Mouse (Mus musculus) midbrain, embryonic 13.5 days (tissue): Measurements from ENCODE around the gene Dnajb13. TPM values are rescaled to one million over a fixed set of nuclear protein-coding genes. Genes with fewer than 3 reads are reported as not detected.

Experiments
- ATAC-seq: fragments of 200-750 bp; cut with Nextera tagmentation; 2 replicates; pipeline ENCODE4 v1.8.0; 2017; ENCODE audit warnings: mild to moderate bottlenecking, moderate TSS enrichment, moderate library complexity
- H3K27ac ChIP-seq: fragments of 300-500 bp; sonication (generic); 2 replicates; pipeline ENCODE4 v1.5.1; 2015; ENCODE audit warnings: inconsistent platforms, mild to moderate bottlenecking, moderate library complexity
- H3K27me3 ChIP-seq: fragments of 300-500 bp; sonication (generic); 2 replicates; pipeline ENCODE4 v1.6.1; 2015; ENCODE audit warnings: mild to moderate bottlenecking, inconsistent platforms
- H3K36me3 ChIP-seq: fragments of 300-500 bp; sonication (generic); 2 replicates; pipeline ENCODE4 v1.6.1; 2015; ENCODE audit warnings: mild to moderate bottlenecking, inconsistent platforms
- H3K4me1 ChIP-seq: fragments of 300-500 bp; sonication (generic); replicated peaks from 2 replicates; pipeline ENCODE4 v1.6.1; 2015; ENCODE audit warnings: inconsistent platforms
- H3K4me2 ChIP-seq: fragments of 300-500 bp; sonication (generic); replicated peaks from 2 replicates; pipeline ENCODE4 v1.6.1; 2015; ENCODE audit warnings: moderate library complexity, mild to moderate bottlenecking, inconsistent platforms
- H3K4me3 ChIP-seq: fragments of 300-500 bp; sonication (generic); replicated peaks from 2 replicates; pipeline ENCODE4 v1.5.1; 2015; ENCODE audit warnings: mild to moderate bottlenecking, inconsistent platforms
- H3K9ac ChIP-seq: fragments of 300-500 bp; sonication (generic); replicated peaks from 2 replicates; pipeline ENCODE4 v1.6.1; 2015; ENCODE audit warnings: mild to moderate bottlenecking, inconsistent platforms
- H3K9me3 ChIP-seq: fragments of 300-500 bp; sonication (generic); 2 replicates; pipeline ENCODE4 v1.6.1; 2016; ENCODE audit warnings: mild to moderate bottlenecking, inconsistent platforms
- WGBS: fragments of 180-500 bp; shearing (Covaris S2); methylation state at CpG from one replicate; pipeline ENCODE4 v1.1.7; 2015; 5-methylcytosine and 5-hydroxymethylcytosine counted together
- polyA plus RNA-seq: library from polyadenylated mRNA; unstranded; fragments of >200 nt; fragmentation: Nextera tagmentation; extraction: Ambion mirVana; gene quantifications from 2 replicates; pipeline ENCODE4 v1.2.1, GENCODE M21; 2015

The Dnajb13 gene
- polyA plus RNA-seq, 1 experiment from 2014 or later, result 3.2 TPM

- H3K27me3 ChIP-seq, result no peaks in the 10 kb centered on the region
- H3K9me3 ChIP-seq, result no peaks in the 10 kb centered on the region
- no peak for ATAC-seq
- H3K9ac ChIP-seq, result no peak overlapping the region
- no peak overlapping the region for H3K4me2 ChIP-seq
- peaks cover 90% of the 10 kb centered on the region for H3K36me3 ChIP-seq
- no peak overlapping the region for H3K27ac ChIP-seq
- 93% methylated on average over 7 of the region's 7 CpGs for WGBS
- H3K4me1 ChIP-seq, result no peaks in the 10 kb centered on the region
- H3K4me3 ChIP-seq, result no peak overlapping the region
Observed at GRCm38 (mm10) chr7:100464248-100464647, 50.5 kb downstream of the Dnajb13 start.

DNA sequence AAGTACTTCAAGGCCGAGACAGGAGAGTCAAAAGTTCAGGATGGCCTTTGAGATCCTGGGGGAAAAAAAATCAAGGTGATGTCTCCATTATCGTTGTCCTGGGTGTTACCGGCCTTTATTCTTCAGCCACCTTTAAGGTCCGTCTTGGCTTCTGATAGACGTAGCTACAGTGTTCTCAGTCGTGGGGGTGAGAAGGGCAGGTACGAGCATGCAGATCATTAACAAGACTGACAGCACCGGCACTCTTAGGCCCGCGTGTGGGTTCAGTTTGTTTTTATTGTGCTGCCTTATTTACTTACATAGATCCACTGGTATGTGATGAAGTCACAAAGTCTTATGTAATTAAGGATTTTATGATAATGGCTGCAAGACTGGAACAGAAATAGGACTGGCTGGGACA lies 51.0 kb downstream of the Dnajb13 start:
- Histone ChIP-seq H3K4me2 (no peak overlapping the region), H3K36me3 (peaks cover 90% of the 10 kb centered on the region), H3K9me3 (no peaks in the 10 kb centered on the region), H3K27me3 (no peaks in the 10 kb centered on the region), H3K4me1 (no peaks in the 10 kb centered on the region), H3K9ac (no peak overlapping the region), H3K4me3 (no peak overlapping the region), H3K27ac (no peak overlapping the region)
- no peak for ATAC-seq
- 92% methylated on average over 10 of the region's 10 CpGs for WGBS

GRCm38 (mm10) chr7:100463194-100463593 lies 51.6 kb downstream of the Dnajb13 start:
- Histone ChIP-seq H3K36me3 (peaks cover 88% of the 10 kb centered on the region), H3K4me1 (no peaks in the 10 kb centered on the region), H3K9ac (no peak overlapping the region), H3K27me3 (no peaks in the 10 kb centered on the region), H3K4me2 (no peak overlapping the region), H3K27ac (no peak overlapping the region), H3K4me3 (no peak overlapping the region), H3K9me3 (no peaks in the 10 kb centered on the region)
- 88% methylated on average over 9 of the region's 9 CpGs for WGBS
- no peak for ATAC-seq

- Histone ChIP-seq H3K36me3 (peaks cover 88% of the 10 kb centered on the region), H3K27ac (no peak overlapping the region), H3K4me1 (no peaks in the 10 kb centered on the region), H3K4me3 (no peak overlapping the region), H3K27me3 (no peaks in the 10 kb centered on the region), H3K9me3 (no peaks in the 10 kb centered on the region), H3K4me2 (no peak overlapping the region), H3K9ac (no peak overlapping the region)
- WGBS, result 89% methylated on average over 6 of the region's 6 CpGs
- ATAC-seq, result no peak
Observed at GRCm38 (mm10) chr7:100461621-100462151, 53.1 kb downstream of the Dnajb13 start.

GRCm38 (mm10) chr7:100459862-100460261 lies 54.9 kb downstream of the Dnajb13 start:
- H3K4me2 ChIP-seq, result no peak overlapping the region
- H3K27ac ChIP-seq, result no peak overlapping the region
- 98% methylated on average over 3 of the region's 3 CpGs for WGBS
- no peaks in the 10 kb centered on the region for H3K9me3 ChIP-seq
- H3K9ac ChIP-seq, result no peak overlapping the region
- peaks cover 90% of the 10 kb centered on the region for H3K36me3 ChIP-seq
- no peak for ATAC-seq
- H3K4me3 ChIP-seq, result no peak overlapping the region
- H3K27me3 ChIP-seq, result no peaks in the 10 kb centered on the region
- H3K4me1 ChIP-seq, result no peaks in the 10 kb centered on the region

GRCm38 (mm10) chr7:100458153-100458552 lies 56.6 kb downstream of the Dnajb13 start:
- no peaks in the 10 kb centered on the region for H3K9me3 ChIP-seq
- no peak overlapping the region for H3K4me3 ChIP-seq
- H3K9ac ChIP-seq, result no peak overlapping the region
- 77% methylated on average over 1 of the region's 1 CpGs for WGBS
- no peaks in the 10 kb centered on the region for H3K4me1 ChIP-seq
- H3K36me3 ChIP-seq, result peaks cover 91% of the 10 kb centered on the region
- no peak for ATAC-seq
- no peaks in the 10 kb centered on the region for H3K27me3 ChIP-seq
- H3K4me2 ChIP-seq, result no peak overlapping the region
- H3K27ac ChIP-seq, result no peak overlapping the region

Other genes with a start within 250 kb of the Dnajb13 start
- 3.6 and 5.5 TPM in 2 replicates for gene P4ha3, start 229.4 kb downstream of the Dnajb13 start, polyA plus RNA-seq
- gene C2cd3, start 142.7 kb downstream of the Dnajb13 start, polyA plus RNA-seq, result 25.7 and 28.7 TPM in 2 replicates
- 139 and 144 TPM in 2 replicates for gene Ppme1, start 142.7 kb downstream of the Dnajb13 start, polyA plus RNA-seq
- gene Ucp3, start 42.0 kb downstream of the Dnajb13 start, polyA plus RNA-seq, result not detected in 2 replicates
- 51.9 and 52.5 TPM in 2 replicates for gene Ucp2, start 21.6 kb downstream of the Dnajb13 start, polyA plus RNA-seq
- 16.7 and 19.7 TPM in 2 replicates for gene Coa4, start 22.1 kb upstream of the Dnajb13 start, polyA plus RNA-seq
- 197 and 199 TPM in 2 replicates for gene Rab6a, start 92.5 kb upstream of the Dnajb13 start, polyA plus RNA-seq
- gene Mrpl48, start 93.3 kb upstream of the Dnajb13 start, polyA plus RNA-seq, result 80.9 and 89.0 TPM in 2 replicates
- 5.1 and 5.8 TPM in 2 replicates for gene Plekhb1, start 147.5 kb upstream of the Dnajb13 start, polyA plus RNA-seq
- 85.8 and 94.4 TPM in 2 replicates for gene Fam168a, start 191.7 kb upstream of the Dnajb13 start, polyA plus RNA-seq